Mouse (Mus musculus): Measurements from ENCODE around the gene Gm44965.

The Gm44965 gene

GRCm38 (mm10) chr6:48626464-48626863 lies 32.7 kb downstream of the Gm44965 start, which contains the start of gene AI854703:
TSS of gene AI854703 (plus strand) at chr6:48626764.
- no peak for DNase-seq (ENCODE audit: low read depth, low spot score)

GRCm38 (mm10) chr6:48626984-48627383 lies 33.2 kb downstream of the Gm44965 start:
- DNase-seq (ENCODE audit: low read depth, low spot score): peak; percentile 49

GRCm38 (mm10) chr6:48627511-48627924 lies 33.8 kb downstream of the Gm44965 start:
- no peak for DNase-seq (ENCODE audit: low read depth, low spot score)

- DNase-seq (ENCODE audit: low read depth, low spot score): no peak
These were observed 34.6 kb downstream of the Gm44965 start for GRCm38 (mm10) chr6:48628377-48628776.

GRCm38 (mm10) chr6:48628808-48629660 lies 35.3 kb downstream of the Gm44965 start:
- no peak for DNase-seq (ENCODE audit: low read depth, low spot score)

GRCm38 (mm10) chr6:48629661-48630034 lies 35.9 kb downstream of the Gm44965 start:
- DNase-seq (ENCODE audit: low read depth, low spot score): no peak

GRCm38 (mm10) chr6:48630831-48631230 lies 37.1 kb downstream of the Gm44965 start:
- DNase-seq (ENCODE audit: low read depth, low spot score): no peak

- no peak for DNase-seq (ENCODE audit: low read depth, low spot score)
These were observed 41.4 kb downstream of the Gm44965 start for GRCm38 (mm10) chr6:48635105-48635504.

GRCm38 (mm10) chr6:48636515-48636914 lies 42.8 kb downstream of the Gm44965 start:
- no peak for DNase-seq (ENCODE audit: low read depth, low spot score)

GRCm38 (mm10) chr6:48637811-48638500 lies 44.2 kb downstream of the Gm44965 start:
- no peak for DNase-seq (ENCODE audit: low read depth, low spot score)

- no peak for DNase-seq (ENCODE audit: low read depth, low spot score)
These were observed 44.8 kb downstream of the Gm44965 start for GRCm38 (mm10) chr6:48638553-48638952.

GRCm38 (mm10) chr6:48641391-48641790 lies 47.6 kb downstream of the Gm44965 start:
- DNase-seq (ENCODE audit: low read depth, low spot score): no peak

- DNase-seq (ENCODE audit: low read depth, low spot score): peak; percentile 73
These were observed 49.1 kb downstream of the Gm44965 start for GRCm38 (mm10) chr6:48642764-48643292.

GRCm38 (mm10) chr6:48645660-48646308 lies 52.0 kb downstream of the Gm44965 start:
- DNase-seq (ENCODE audit: low read depth, low spot score): peak; percentile 51

GRCm38 (mm10) chr6:48646309-48646690 lies 52.6 kb downstream of the Gm44965 start:
- DNase-seq (ENCODE audit: low read depth, low spot score): no peak

- no peak for DNase-seq (ENCODE audit: low read depth, low spot score)
These were observed 53.3 kb downstream of the Gm44965 start, which contains the start of gene Gimap8 for GRCm38 (mm10) chr6:48646995-48647394. TSS of gene Gimap8 (plus strand) at chr6:48647234.

GRCm38 (mm10) chr6:48647611-48648010 lies 53.9 kb downstream of the Gm44965 start:
- no peak for DNase-seq (ENCODE audit: low read depth, low spot score)

- DNase-seq (ENCODE audit: low read depth, low spot score): no peak
These were observed 55.0 kb downstream of the Gm44965 start for GRCm38 (mm10) chr6:48648779-48649178.

GRCm38 (mm10) chr6:48650041-48650440 lies 56.3 kb downstream of the Gm44965 start:
- no peak for DNase-seq (ENCODE audit: low read depth, low spot score)

- DNase-seq (ENCODE audit: low read depth, low spot score): no peak
These were observed 65.0 kb downstream of the Gm44965 start for GRCm38 (mm10) chr6:48658721-48659120.

GRCm38 (mm10) chr6:48664750-48665149 lies 71.0 kb downstream of the Gm44965 start:
- DNase-seq (ENCODE audit: low read depth, low spot score): no peak

- DNase-seq (ENCODE audit: low read depth, low spot score): no peak
These were observed 71.7 kb downstream of the Gm44965 start for GRCm38 (mm10) chr6:48665471-48665870.

All from retina, postnatal 7 days (tissue).